Mouse (Mus musculus) forebrain, embryonic 11.5 days (tissue): ENCODE measurements around the gene Zfand3. TPM values are rescaled to one million over a fixed set of nuclear protein-coding genes. Genes with fewer than 3 reads are reported as not detected.
A peak's percentile ranks its signal among the peaks of the same experiment; 100 is the strongest.

Source experiments
- ATAC-seq: fragments of 200-750 bp; cut with Nextera tagmentation; replicated peaks from 2 replicates; pipeline ENCODE4 v1.8.0; 2017; ENCODE audit warnings: moderate TSS enrichment; ENCODE audit not compliant: low FRiP score
- DNase-seq: peaks from one replicate; pipeline ENCODE4 v3.0.0-alpha.2; 2017; ENCODE audit warnings: low spot score
- H3K27ac ChIP-seq: fragments of 300-500 bp; sonication (generic); 2 replicates; pipeline ENCODE4 v1.5.1; 2014; ENCODE audit warnings: low read depth, low read length
- H3K27me3 ChIP-seq: fragments of 300-500 bp; sonication (generic); 2 replicates; pipeline ENCODE4 v1.6.1; 2014; ENCODE audit warnings: mild to moderate bottlenecking, low read length, mixed read lengths; ENCODE audit not compliant: control insufficient read depth, insufficient read depth
- H3K36me3 ChIP-seq: fragments of 300-500 bp; sonication (generic); 2 replicates; pipeline ENCODE4 v1.6.1; 2014; ENCODE audit warnings: mild to moderate bottlenecking, low read length, moderate library complexity, mixed read lengths; ENCODE audit not compliant: control insufficient read depth, insufficient read depth
- H3K4me1 ChIP-seq: fragments of 300-500 bp; sonication (generic); replicated peaks from 2 replicates; pipeline ENCODE4 v1.6.1; 2014; ENCODE audit warnings: low read length, mixed read lengths; ENCODE audit not compliant: control insufficient read depth, insufficient read depth
- H3K4me2 ChIP-seq: fragments of 300-500 bp; sonication (generic); 2 replicates; pipeline ENCODE4 v1.6.1; 2014; ENCODE audit warnings: low read depth, mild to moderate bottlenecking, low read length, moderate library complexity, mixed read lengths; ENCODE audit not compliant: severe bottlenecking
- H3K4me3 ChIP-seq: fragments of 300-500 bp; sonication (generic); 2 replicates; pipeline ENCODE4 v1.5.1; 2014; ENCODE audit warnings: low read depth, low read length
- H3K9ac ChIP-seq: fragments of 300-500 bp; sonication (generic); 2 replicates; pipeline ENCODE4 v1.6.1; 2014; ENCODE audit warnings: low read length
- H3K9me3 ChIP-seq: fragments of 300-500 bp; sonication (generic); 2 replicates; pipeline ENCODE4 v1.6.1; 2016; ENCODE audit warnings: low read length, mixed read lengths; ENCODE audit not compliant: control insufficient read depth
- WGBS: fragments of 180-500 bp; shearing (Covaris S2); extraction: QIAGEN DNeasy Blood & Tissue Kit; methylation state at CpG from one replicate; pipeline ENCODE4 v1.1.7; 2014; 5-methylcytosine and 5-hydroxymethylcytosine counted together
- polyA plus RNA-seq: library from polyadenylated mRNA; unstranded; fragments of >200 nt; fragmentation: Nextera tagmentation; extraction: Ambion mirVana; gene quantifications from 2 replicates; pipeline ENCODE4 v1.2.1, GENCODE M21; 2014

Gene Zfand3
- polyA plus RNA-seq, 1 experiment from 2014 or later, result 55.8 TPM

- WGBS, result 91% methylated on average over 2 of the region's 2 CpGs
- no peak for DNase-seq
- Histone ChIP-seq H3K4me1 (peaks cover 18% of the 10 kb centered on the region), H3K9me3 (no peaks in the 10 kb centered on the region), H3K9ac (no peak overlapping the region), H3K36me3 (no peaks in the 10 kb centered on the region), H3K4me2 (peak overlapping the region; percentile 26; the same call in 1 of the 2 replicates), H3K27me3 (no peaks in the 10 kb centered on the region), H3K4me3 (no peak overlapping the region), H3K27ac (no peak overlapping the region)
- ATAC-seq, result no peak
Observed at GRCm38 (mm10) chr17:30006877-30007276, 2.3 kb downstream of the Zfand3 start.

DNA sequence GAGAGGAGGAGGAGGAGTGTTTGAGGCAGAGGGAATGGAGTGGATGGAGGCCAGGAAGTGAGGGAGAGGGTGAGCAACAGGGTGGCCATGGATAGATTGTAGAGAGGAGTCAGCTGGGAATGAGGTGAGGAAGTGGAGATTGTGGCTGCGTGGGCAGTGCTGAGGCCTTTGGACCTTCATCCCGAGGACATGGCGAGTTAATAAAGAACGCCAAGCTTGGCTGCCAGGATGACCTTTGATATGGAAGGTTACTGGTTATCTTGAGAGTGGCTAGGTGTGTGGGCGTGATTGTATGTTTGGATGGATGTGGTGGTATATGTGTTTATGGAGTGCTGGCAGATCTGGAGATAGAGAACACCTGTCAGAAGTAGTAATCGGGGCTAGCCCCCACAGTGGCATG lies 3.4 kb downstream of the Zfand3 start:
- H3K4me3 ChIP-seq, result no peak overlapping the region
- no peaks in the 10 kb centered on the region for H3K27me3 ChIP-seq
- no peak overlapping the region for H3K4me2 ChIP-seq
- H3K9me3 ChIP-seq, result no peaks in the 10 kb centered on the region
- DNase-seq, result no peak
- no peak for ATAC-seq
- H3K36me3 ChIP-seq, result no peaks in the 10 kb centered on the region
- no peak overlapping the region for H3K27ac ChIP-seq
- peaks cover 17% of the 10 kb centered on the region for H3K4me1 ChIP-seq
- H3K9ac ChIP-seq, result no peak overlapping the region
- 92% methylated on average over 6 of the region's 6 CpGs for whole genome bisulfite sequencing

GRCm38 (mm10) chr17:30008392-30008791 lies 3.9 kb downstream of the Zfand3 start:
- Histone ChIP-seq H3K9ac (no peak overlapping the region), H3K27me3 (no peaks in the 10 kb centered on the region), H3K9me3 (no peaks in the 10 kb centered on the region), H3K4me2 (no peak overlapping the region), H3K27ac (no peak overlapping the region), H3K36me3 (no peaks in the 10 kb centered on the region), H3K4me1 (peaks cover 17% of the 10 kb centered on the region), H3K4me3 (no peak overlapping the region)
- ATAC-seq (no peak), DNase-seq (no peak)

DNA sequence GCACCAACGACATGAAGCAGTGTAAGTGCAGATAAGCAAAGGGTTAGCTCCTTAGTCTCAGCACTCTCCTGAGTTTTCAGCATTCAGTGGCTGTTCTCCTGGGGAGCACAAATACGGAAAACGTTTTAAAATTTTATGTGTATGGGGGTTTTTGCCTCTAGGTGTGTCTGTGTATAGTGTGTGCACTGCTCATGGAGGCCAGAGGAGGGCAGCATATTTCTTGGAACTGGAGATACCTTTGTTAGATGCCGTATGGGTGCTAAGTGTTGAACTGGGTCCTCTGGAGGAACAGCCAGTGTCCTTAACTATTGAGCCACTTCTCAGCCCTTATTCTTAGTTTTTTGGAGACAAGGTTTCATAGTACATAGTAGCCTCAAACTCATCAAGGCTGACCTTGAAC lies 10.1 kb downstream of the Zfand3 start:
- H3K4me3 ChIP-seq, result no peak overlapping the region
- no peak overlapping the region for H3K27ac ChIP-seq
- H3K9ac ChIP-seq, result no peak overlapping the region
- no peak overlapping the region for H3K4me2 ChIP-seq
- no peaks in the 10 kb centered on the region; the same call in 1 of the 2 replicates for H3K9me3 ChIP-seq
- no peaks in the 10 kb centered on the region for H3K36me3 ChIP-seq
- WGBS, result 97% methylated on average over 4 of the region's 4 CpGs
- H3K4me1 ChIP-seq, result peaks cover 2% of the 10 kb centered on the region; the same call in 1 of the 2 replicates
- no peaks in the 10 kb centered on the region for H3K27me3 ChIP-seq
- ATAC-seq (no peak), DNase-seq (no peak)

- Histone ChIP-seq H3K9me3 (no peaks in the 10 kb centered on the region; the same call in 1 of the 2 replicates), H3K36me3 (no peaks in the 10 kb centered on the region), H3K4me2 (no peak overlapping the region), H3K4me1 (peaks cover 2% of the 10 kb centered on the region), H3K9ac (no peak overlapping the region), H3K4me3 (no peak overlapping the region), H3K27ac (no peak overlapping the region), H3K27me3 (no peaks in the 10 kb centered on the region)
- 90% methylated on average over 12 of the region's 12 CpGs for WGBS
- ATAC-seq, result no peak
- no peak for DNase-seq
Observed at GRCm38 (mm10) chr17:30018927-30019610, 14.5 kb downstream of the Zfand3 start.

GRCm38 (mm10) chr17:30019942-30020341 lies 15.4 kb downstream of the Zfand3 start:
- H3K4me1 ChIP-seq, result peaks cover 2% of the 10 kb centered on the region
- no peak overlapping the region for H3K4me3 ChIP-seq
- no peaks in the 10 kb centered on the region for H3K27me3 ChIP-seq
- no peak overlapping the region for H3K9ac ChIP-seq
- DNase-seq (no peak), ATAC-seq (no peak)
- no peaks in the 10 kb centered on the region for H3K36me3 ChIP-seq
- no peaks in the 10 kb centered on the region for H3K9me3 ChIP-seq
- H3K4me2 ChIP-seq, result no peak overlapping the region
- 0 out of 2 replicates have a peak overlapping the region, but pooled peaks have one; percentile 2 for H3K27ac ChIP-seq
- 80% methylated on average over 6 of the region's 6 CpGs for WGBS

- no peaks in the 10 kb centered on the region for H3K27me3 ChIP-seq
- H3K9ac ChIP-seq, result no peak overlapping the region
- H3K36me3 ChIP-seq, result no peaks in the 10 kb centered on the region
- peaks cover 5% of the 10 kb centered on the region for H3K4me1 ChIP-seq
- no peak overlapping the region for H3K4me3 ChIP-seq
- H3K9me3 ChIP-seq, result no peaks in the 10 kb centered on the region
- no peak overlapping the region for H3K27ac ChIP-seq
- WGBS, result 62% methylated on average over 5 of the region's 5 CpGs
- DNase-seq (peak; percentile 83), ATAC-seq (no peak)
- H3K4me2 ChIP-seq, result no peak overlapping the region
Observed at GRCm38 (mm10) chr17:30024651-30025050, 20.1 kb downstream of the Zfand3 start.

- ATAC-seq (no peak), DNase-seq (no peak)
- Histone ChIP-seq H3K36me3 (no peaks in the 10 kb centered on the region), H3K4me3 (no peak overlapping the region), H3K27me3 (no peaks in the 10 kb centered on the region), H3K27ac (no peak overlapping the region), H3K4me2 (no peak overlapping the region), H3K4me1 (peaks cover 5% of the 10 kb centered on the region), H3K9me3 (no peaks in the 10 kb centered on the region), H3K9ac (no peak overlapping the region)
- WGBS, result 74% methylated on average over 6 of the region's 6 CpGs
Observed at GRCm38 (mm10) chr17:30026617-30027016, 22.1 kb downstream of the Zfand3 start.
